Comparison of ENCODE assay signal across 9 mouse cellular contexts in the genomic region with DNA sequence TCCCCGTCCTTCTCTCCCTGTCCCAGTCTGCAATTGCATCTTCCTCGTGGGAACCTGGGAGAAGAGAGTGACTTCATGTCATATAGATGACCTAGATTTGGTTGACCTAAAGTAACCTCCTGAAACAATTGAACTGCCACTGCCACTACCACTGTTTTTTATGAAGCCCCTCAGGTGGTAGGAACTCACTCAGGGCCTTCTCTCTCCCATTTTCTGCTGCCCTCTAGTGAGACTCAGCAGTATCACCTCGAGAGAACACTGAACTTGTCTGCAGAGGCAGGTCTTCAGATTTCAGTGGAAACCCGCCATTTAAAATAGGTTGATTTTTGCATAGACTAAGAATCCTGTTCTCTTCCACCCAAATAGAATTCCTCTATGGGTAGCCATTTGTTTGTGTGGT. TPM values are rescaled to one million over a fixed set of nuclear protein-coding genes. Genes with fewer than 3 reads are reported as not detected.
A peak's percentile ranks its signal among the peaks of the same experiment; 100 is the strongest.
DNase-seq lines count a peak whose midpoint lies in the region; ATAC-seq lines count a peak whose summit lies in the region.
"Had no signal": no experiment of that assay in that cellular context is flagged by ENCODE, and none has a peak within 500 bp of the region (broad histone marks: within the 10 kb centered on the region; RNA-seq: fewer than 3 reads in every experiment).

No protein-coding gene starts in this region.

- 41% methylated on average over 4 of the region's 4 CpGs for WGBS in neural tube, embryonic 11.5 days

- no peaks in the 10 kb centered on the region for H3K9me3 ChIP-seq in neural tube, embryonic 11.5 days (ENCODE audit: control insufficient read depth, low read length)
- H3K9me3 ChIP-seq: hindbrain, embryonic 15.5 days had no signal

- no peak for ATAC-seq in neural tube, embryonic 11.5 days (ENCODE audit: insufficient read depth, low FRiP score, low TSS enrichment)

- intact Hi-C loops in left cerebral cortex, postnatal 36 days (cut with DNase I) = loop anchor here (5.0 to 10.0 kb wide), 2 partner anchors 233 to 320 kb away; no protein-coding TSS in a partner anchor

- H3K36me3 ChIP-seq in neural tube, embryonic 11.5 days (ENCODE audit: control insufficient read depth, insufficient read depth, low read length) = no peaks in the 10 kb centered on the region
- H3K36me3 ChIP-seq: hindbrain, embryonic 15.5 days had no signal

- H3K4me2 ChIP-seq in neural tube, embryonic 11.5 days (ENCODE audit: low read depth) = no peak overlapping the region
- H3K4me2 ChIP-seq: hindbrain, embryonic 15.5 days had no signal

- peak; percentile 51 for DNase-seq in adrenal gland, postnatal 14 days
- DNase-seq in adrenal gland, postnatal 10 days = no peak
- DNase-seq in left cerebral cortex, adult 18-20 months (ENCODE audit: low spot score in 2 of 2) = peak; percentile 24 to 46
- DNase-seq in left cerebral cortex, postnatal 36 days (ENCODE audit: low spot score in 2 of 2) = no peak
- DNase-seq in ZHBTc4 (ENCODE audit: low read depth, low spot score) (peak; percentile 66), liver (no peak)
- peak; percentile 44 for DNase-seq in neural tube, embryonic 11.5 days (ENCODE audit: low spot score)
- no peak for DNase-seq in urinary bladder, postnatal 14 days (ENCODE audit: low spot score)

- H3K4me1 ChIP-seq in neural tube, embryonic 11.5 days (ENCODE audit: control insufficient read depth, insufficient read depth, low read length) = peaks cover 4% of the 10 kb centered on the region; the same call in 1 of the 2 replicates

- H3K9ac ChIP-seq in neural tube, embryonic 11.5 days (ENCODE audit: low read length) = no peak overlapping the region
- H3K9ac ChIP-seq: hindbrain, embryonic 15.5 days had no signal

- H3K4me3 ChIP-seq in neural tube, embryonic 11.5 days (ENCODE audit: low read depth, low read length) = no peak overlapping the region
- H3K4me3 ChIP-seq: hindbrain, embryonic 15.5 days had no signal

- no peak overlapping the region for H3K27ac ChIP-seq in neural tube, embryonic 11.5 days (ENCODE audit: low read depth, low read length)
- H3K27ac ChIP-seq: hindbrain, embryonic 15.5 days had no signal

- H3K27me3 ChIP-seq in neural tube, embryonic 11.5 days (ENCODE audit: control insufficient read depth, insufficient read depth, low read length) = peaks cover 9% of the 10 kb centered on the region

RNA-seq across cellular contexts. Expression of a gene that starts 10.9 kb away (rescaled TPM):
- 2,863 and 3,093 TPM in 2 replicates for total RNA-seq in adrenal gland, postnatal 14 days (2021)
- total RNA-seq in adrenal gland, postnatal 10 days (2021) = 1,000 to 10,000 TPM; 1,564 to 1,873 TPM
- total RNA-seq in left cerebral cortex, adult 18-20 months (2021) = 1 to 10 TPM; 1.8 to 2.7 TPM
- total RNA-seq in left cerebral cortex, postnatal 36 days (2021) = 1 to 10 TPM; 3.9 to 5.6 TPM
- polyA plus RNA-seq in neural tube, embryonic 11.5 days (2014; fragmentation: Nextera tagmentation; extraction: Ambion mirVana) = 0.16 TPM in 1 of 2 replicates, not detected in the other

RNA-seq across cellular contexts. Expression of a gene that starts 55.4 kb away (rescaled TPM):
- total RNA-seq in adrenal gland, postnatal 14 days (2021) = 18.4 and 23.5 TPM in 2 replicates
- 10 to 100 TPM; 18.0 to 19.8 TPM for total RNA-seq in adrenal gland, postnatal 10 days (2021)
- total RNA-seq in left cerebral cortex, adult 18-20 months (2021) = 100 to 1,000 TPM; 135 to 160 TPM
- total RNA-seq in left cerebral cortex, postnatal 36 days (2021) = 100 to 1,000 TPM; 130 to 162 TPM
- 1.6 and 2.0 TPM in 2 replicates for polyA plus RNA-seq in neural tube, embryonic 11.5 days (2014; fragmentation: Nextera tagmentation; extraction: Ambion mirVana)

Comparison
In these comparisons a context has a peak if more than half of its experiments do, and no peak if none do; other contexts are left out.
1. DNase-seq: peak in adrenal gland, postnatal 14 days (single experiment), left cerebral cortex, adult 18-20 months (2 of 2), ZHBTc4 (single experiment) and neural tube, embryonic 11.5 days (single experiment); none in adrenal gland, postnatal 10 days (single experiment), left cerebral cortex, postnatal 36 days (0 of 2), urinary bladder, postnatal 14 days (single experiment) and liver (single experiment).
2. RNA of a gene that starts 10.9 kb away (total RNA-seq): 2,863 to 3,093 TPM in adrenal gland, postnatal 14 days and 1,564 to 1,873 TPM in adrenal gland, postnatal 10 days; 3.9 to 5.6 TPM in left cerebral cortex, postnatal 36 days and 1.8 to 2.7 TPM in left cerebral cortex, adult 18-20 months; every median in the first group is over 100 times any median in the second.